Mouse (Mus musculus) heart, postnatal 36 days (tissue): ENCODE data around the gene Tbl1xr1. TPM values are rescaled to one million over a fixed set of nuclear protein-coding genes. Genes with fewer than 3 reads are reported as not detected.

Experiments used
- DNase-seq, 2 experiments: peaks; one replicate each; pipeline ENCODE4 v3.0.0; 2021 to 2022
- intact Hi-C: fragments of 180-260 bp; cut with DNase I; formaldehyde crosslinking; loops from one replicate; pipeline ENCODE4 v1.15.1; 2025
- total RNA-seq, 2 experiments: library from RNA; stranded (reverse); gene quantifications; 2 replicates each; pipeline ENCODE4 v1.2.3; 2021

Tbl1xr1 gene
- total RNA-seq, 2 experiments from 2014 or later, result 74.4 to 80.5 TPM

GRCm38 (mm10) chr3:22084222-22084996, 8.0 kb downstream of the Tbl1xr1 start:
- intact Hi-C loops, result no loop called here
- DNase-seq, result no peak

DNA sequence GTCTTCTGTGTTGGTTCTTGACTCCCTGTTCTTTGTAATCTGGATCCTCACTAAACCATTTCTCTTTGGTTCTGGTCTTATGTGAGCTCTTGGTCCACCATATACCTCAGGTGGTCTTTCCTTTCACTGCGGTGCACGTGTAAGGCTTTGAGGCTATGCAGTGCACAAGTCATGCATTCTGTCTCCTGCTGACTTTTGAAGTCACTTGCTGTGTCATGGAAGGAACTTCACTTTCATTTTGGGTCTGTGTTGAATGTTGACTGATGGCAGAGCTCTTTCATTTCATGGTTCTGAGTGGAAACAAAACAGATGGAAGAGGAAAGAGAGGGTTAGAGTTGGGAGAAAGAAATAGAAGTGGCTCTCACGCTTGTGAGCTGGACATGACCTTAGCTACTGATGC, 13.4 kb downstream of the Tbl1xr1 start:
- no peak for DNase-seq
- intact Hi-C loops, result no loop called here

GRCm38 (mm10) chr3:22090431-22091265, 14.2 kb downstream of the Tbl1xr1 start:
- DNase-seq, result no peak
- intact Hi-C loops, result no loop called here

- intact Hi-C loops, result no loop called here
- DNase-seq, result no peak
Measured at GRCm38 (mm10) chr3:22091266-22091550, 14.8 kb downstream of the Tbl1xr1 start.

DNA sequence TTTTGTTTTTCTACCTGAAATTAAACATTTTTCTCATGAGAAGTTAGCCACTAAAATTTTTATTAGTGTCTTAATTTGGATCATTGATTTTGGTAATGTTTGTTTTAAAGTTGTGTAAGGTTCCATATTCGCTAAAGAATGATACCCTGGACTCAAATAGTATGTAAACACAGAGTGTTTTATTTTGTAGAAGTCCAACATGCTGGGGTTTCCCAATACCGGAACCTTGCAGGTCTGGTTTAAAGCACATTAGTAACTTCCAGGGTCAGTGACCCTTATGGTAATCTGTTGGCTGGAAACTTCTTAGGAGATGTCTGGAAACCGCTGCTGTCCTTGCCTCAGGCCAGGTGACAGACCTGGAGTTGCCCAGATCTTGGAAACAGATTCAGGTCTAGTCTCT, 15.2 kb downstream of the Tbl1xr1 start:
- DNase-seq, result no peak
- intact Hi-C loops, result no loop called here

DNA sequence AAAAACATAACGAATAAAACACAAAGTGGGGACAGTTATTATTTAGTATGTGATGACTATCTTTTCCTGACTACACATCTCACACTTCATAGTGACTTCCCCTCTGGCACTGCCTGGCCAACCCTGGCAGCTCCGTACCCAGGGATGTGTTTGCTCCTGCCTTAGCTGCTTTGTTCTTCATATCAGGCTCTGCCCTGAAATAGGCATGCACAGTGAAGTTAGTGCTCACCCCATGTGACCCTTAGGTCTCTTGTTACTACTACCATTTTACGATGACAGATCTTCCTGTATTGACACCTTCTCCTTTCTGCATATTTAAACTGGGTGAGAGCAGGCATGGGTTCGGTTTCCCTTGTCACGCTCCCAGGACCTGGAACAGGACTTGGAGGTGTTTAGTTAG, 16.3 kb downstream of the Tbl1xr1 start:
- no peak for DNase-seq
- intact Hi-C loops, result no loop called here

GRCm38 (mm10) chr3:22103986-22104515, 27.6 kb downstream of the Tbl1xr1 start:
- intact Hi-C loops, result no loop called here
- no peak for DNase-seq

DNA sequence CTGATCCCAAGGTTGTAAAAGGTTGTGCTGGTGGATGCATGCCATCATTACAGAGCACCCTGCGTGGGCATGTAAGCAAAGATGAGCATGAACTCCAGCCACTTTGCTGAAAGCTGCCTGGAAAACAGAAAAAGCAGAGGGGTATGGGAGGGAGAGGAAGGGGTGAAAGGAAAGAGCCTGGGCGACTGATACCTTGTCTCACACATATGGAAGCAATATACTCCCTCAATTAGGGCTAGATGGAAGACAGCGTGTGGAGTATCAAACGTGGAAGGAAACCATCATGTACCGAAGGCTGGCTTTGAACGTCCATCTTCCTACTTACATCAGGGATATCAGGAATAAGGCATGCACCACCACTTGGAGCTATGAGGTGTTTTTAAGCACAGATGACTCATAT, 29.0 kb downstream of the Tbl1xr1 start:
- intact Hi-C loops, result no loop called here
- DNase-seq, result no peak

- intact Hi-C loops, result no loop called here
- DNase-seq, result no peak
Measured at GRCm38 (mm10) chr3:22108013-22108412, 31.6 kb downstream of the Tbl1xr1 start.

- no peak for DNase-seq
- intact Hi-C loops, result no loop called here
Measured at GRCm38 (mm10) chr3:22109651-22110050, 33.2 kb downstream of the Tbl1xr1 start.

- intact Hi-C loops, result no loop called here
- DNase-seq, result no peak
Measured at GRCm38 (mm10) chr3:22113773-22114172, 37.3 kb downstream of the Tbl1xr1 start.

GRCm38 (mm10) chr3:22115221-22115620, 38.8 kb downstream of the Tbl1xr1 start:
- intact Hi-C loops, result no loop called here
- DNase-seq, result no peak

DNA sequence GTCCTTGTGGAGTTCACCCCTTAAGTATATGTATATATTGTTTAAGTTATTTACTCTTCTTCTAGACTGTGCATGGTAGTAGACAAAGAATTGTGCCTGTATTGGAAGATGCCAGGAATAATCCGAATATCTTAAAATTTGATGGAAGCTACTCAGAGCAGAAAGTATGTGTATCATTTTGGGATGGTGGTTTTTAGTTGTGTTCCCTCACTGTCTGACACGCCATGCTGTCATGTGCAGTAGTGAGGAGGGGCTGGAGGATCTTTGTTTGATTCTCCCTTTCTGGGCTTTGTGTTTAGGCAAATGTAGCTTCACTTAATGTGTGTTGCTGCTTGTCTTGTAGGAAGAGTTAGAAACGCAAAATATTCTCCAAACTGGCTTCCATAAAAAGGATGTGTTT, 39.2 kb downstream of the Tbl1xr1 start:
- DNase-seq, result no peak

GRCm38 (mm10) chr3:22116188-22116587, 39.7 kb downstream of the Tbl1xr1 start:
- DNase-seq, result no peak
- intact Hi-C loops, result no loop called here

More for the DNA sequence above, 39.2 kb downstream of the Tbl1xr1 start:
- intact Hi-C loops, result no loop called here

DNA sequence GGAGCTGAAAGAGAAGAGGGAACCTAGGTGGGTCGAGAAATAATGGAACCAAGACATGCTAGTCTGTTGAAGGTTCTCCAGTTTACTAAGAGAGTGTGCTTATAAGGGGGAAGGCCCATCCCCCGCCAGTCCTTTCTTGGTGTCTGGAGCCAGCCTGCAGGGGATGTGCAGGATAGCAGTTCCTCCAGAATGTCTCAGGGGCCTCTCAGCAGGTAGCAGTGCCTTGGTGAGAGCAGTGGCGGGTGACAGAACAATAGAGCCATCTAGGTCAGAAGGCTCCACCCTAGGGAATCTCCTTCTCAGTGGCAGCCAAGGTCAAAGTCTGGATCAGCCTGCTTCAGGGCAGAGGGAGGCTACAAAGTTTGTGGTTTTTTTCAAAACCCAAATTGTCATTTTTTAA, 45.3 kb downstream of the Tbl1xr1 start:
- intact Hi-C loops, result no loop called here
- DNase-seq, result peak in 1 of 2 experiments; percentile 17

- no peak for DNase-seq
- intact Hi-C loops, result no loop called here
Measured at GRCm38 (mm10) chr3:22123145-22123544, 46.7 kb downstream of the Tbl1xr1 start.

- DNase-seq, result no peak
Measured at GRCm38 (mm10) chr3:22126251-22126826, 49.9 kb downstream of the Tbl1xr1 start.

GRCm38 (mm10) chr3:22131277-22131676, 54.8 kb downstream of the Tbl1xr1 start:
- intact Hi-C loops, result no loop called here
- no peak for DNase-seq

More at GRCm38 (mm10) chr3:22126251-22126826, 49.9 kb downstream of the Tbl1xr1 start:
- intact Hi-C loops, result no loop called here

- no peak for DNase-seq
- intact Hi-C loops, result no loop called here
Measured at GRCm38 (mm10) chr3:22133626-22134025, 57.2 kb downstream of the Tbl1xr1 start.

GRCm38 (mm10) chr3:22137793-22138579, 61.5 kb downstream of the Tbl1xr1 start:
- intact Hi-C loops, result no loop called here
- DNase-seq, result no peak
